Mouse (Mus musculus) brain, embryonic 14.5 days (tissue): ENCODE results near the gene Arhgap4.

Source experiments
- CTCF ChIP-seq: fragments of 200-500 bp; IDR thresholded peaks from 2 replicates; pipeline ENCODE4 v1.5.1; 2012; ENCODE audit warnings: inconsistent platforms, mild to moderate bottlenecking, moderate library complexity, borderline replicate concordance; ENCODE audit not compliant: insufficient read depth, insufficient read length; ENCODE audit errors: extremely low read depth
- POLR2A ChIP-seq: fragments of 200-500 bp; IDR thresholded peaks from 2 replicates; pipeline ENCODE4 v1.6.1; 2012; ENCODE audit warnings: mild to moderate bottlenecking, inconsistent platforms, borderline replicate concordance; ENCODE audit not compliant: poor library complexity, insufficient read depth, insufficient read length, severe bottlenecking; ENCODE audit errors: extremely low read depth

GRCm38 (mm10) chrX:73869334-73869733 lies 52.3 kb downstream of the Arhgap4 start:
- TF ChIP-seq POLR2A (no peak), CTCF (no peak)
